Mouse (Mus musculus): Measurements from ENCODE around the gene Ilf3. TPM values are rescaled to one million over a fixed set of nuclear protein-coding genes. Genes with fewer than 3 reads are reported as not detected.

Gene Ilf3
- total and polyA plus RNA-seq, 2 experiments from 2014 or later: 105 to 198 TPM

DNA sequence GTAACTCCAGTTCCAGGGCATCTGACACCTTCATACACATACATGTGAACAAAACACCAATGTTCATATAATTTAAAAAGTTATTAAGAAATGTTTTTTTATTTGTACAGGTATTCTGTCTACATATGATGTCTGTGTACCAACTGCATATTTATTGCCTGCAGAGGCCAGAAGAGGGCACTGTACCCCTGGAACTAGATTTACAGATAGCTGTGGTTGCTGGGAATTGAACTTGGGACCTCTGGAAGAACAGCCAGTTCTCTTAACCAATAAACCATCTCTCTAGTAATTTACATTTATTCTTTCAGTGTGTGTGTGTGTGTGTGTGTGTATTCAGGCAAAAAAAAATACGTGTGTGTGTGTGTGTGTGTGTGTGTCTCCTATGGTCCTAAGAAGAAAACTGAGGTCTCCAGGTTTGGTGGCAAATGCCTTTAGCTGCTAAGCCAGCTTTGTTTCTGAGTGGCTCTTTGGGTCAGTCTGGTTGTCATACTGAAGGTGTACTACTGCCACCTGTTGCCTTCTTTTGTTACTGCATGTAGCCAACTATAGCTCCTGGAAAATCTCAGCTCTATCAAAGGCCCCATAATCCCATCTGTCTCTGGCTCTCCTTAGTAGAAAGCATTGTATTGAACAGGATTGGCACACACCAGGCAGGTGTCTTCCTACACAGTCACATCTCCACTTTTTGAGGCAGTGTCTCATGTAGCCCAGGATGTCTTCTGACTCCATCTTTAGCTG lies 10.5 kb upstream of the Ilf3 start:
- Histone ChIP-seq H3K4me1 (ENCODE audit: insufficient read depth, low read length) (no peaks in the 10 kb centered on the region), H3K9me3 (ENCODE audit: low read length) (no peaks in the 10 kb centered on the region), H3K27ac (ENCODE audit: low read depth, low read length) (no peak overlapping the region), H3K36me3 (ENCODE audit: insufficient read depth, low read length) (peaks cover 24% of the 10 kb centered on the region), H3K4me2 (ENCODE audit: low read depth, low read length, poor library complexity, severe bottlenecking) (no peak overlapping the region), H3K27me3 (ENCODE audit: insufficient read depth, low read length) (no peaks in the 10 kb centered on the region), H3K4me3 (ENCODE audit: low read depth, low read length) (no peak overlapping the region), H3K9ac (replicated peaks; ENCODE audit: low read length, poor library complexity, severe bottlenecking) (no peak overlapping the region)
- TF ChIP-seq CTCF (IDR thresholded peaks at IDR 0.05): peak; percentile 80
- ATAC-seq (ENCODE audit: low FRiP score): 0 out of 2 replicates have a peak, but pooled peaks have one; percentile 62
- 0% methylated on average over 1 of the region's 1 CpGs for WGBS
- DNase-seq (ENCODE audit: low spot score): peak; percentile 88

DNA sequence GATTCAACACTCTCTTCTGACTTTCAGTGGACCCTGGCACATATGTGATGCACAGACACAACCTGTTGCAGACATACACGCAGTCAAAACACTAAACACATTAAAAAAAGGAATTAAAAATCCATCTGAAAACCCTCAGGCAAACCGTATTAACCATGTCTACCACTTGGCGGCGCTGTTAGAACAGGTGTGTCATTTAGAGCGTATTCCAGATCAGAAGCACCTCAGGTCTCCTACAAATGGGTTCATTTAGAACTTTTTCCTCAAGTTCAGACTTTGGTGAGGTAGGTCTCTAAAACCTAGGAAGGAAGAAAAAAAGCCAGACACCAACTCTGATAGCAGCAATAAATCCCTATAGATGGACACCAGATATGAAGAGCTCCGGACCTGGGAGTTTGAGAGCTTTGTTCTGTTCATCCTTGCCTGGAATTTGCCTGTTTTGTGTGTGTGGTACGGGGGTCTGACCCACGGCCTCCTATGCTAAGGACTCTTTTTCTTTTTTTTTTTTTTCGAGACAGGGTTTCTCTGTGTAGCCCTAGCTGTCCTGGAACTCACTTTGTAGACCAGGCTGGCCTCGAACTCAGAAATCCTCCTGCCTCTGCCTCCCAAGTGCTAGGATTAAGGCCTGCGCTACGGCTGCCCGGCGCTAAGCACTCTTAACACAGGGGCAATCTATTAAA lies 990 bp upstream of the Ilf3 start:
- ATAC-seq (ENCODE audit: low FRiP score): no peak

GRCm38 (mm10) chr9:21368131-21368584 lies 487 bp downstream of the Ilf3 start:
- WGBS: under 1% methylated on average over 35 of the region's 38 CpGs
- H3K27me3 ChIP-seq (ENCODE audit: insufficient read depth, low read length): no peaks in the 10 kb centered on the region
- peak overlapping the region; percentile 74 for H3K4me3 ChIP-seq (ENCODE audit: low read depth, low read length)
- peak; percentile 64 for ATAC-seq (ENCODE audit: low FRiP score)
- H3K9ac ChIP-seq (replicated peaks; ENCODE audit: low read length, poor library complexity, severe bottlenecking): peak overlapping the region; percentile 81
- DNase-seq (ENCODE audit: low spot score): peak; percentile 71
- H3K4me2 ChIP-seq (ENCODE audit: low read depth, low read length, poor library complexity, severe bottlenecking): peak overlapping the region; percentile 73
- H3K36me3 ChIP-seq (ENCODE audit: insufficient read depth, low read length): no peaks in the 10 kb centered on the region
- peaks cover 5% of the 10 kb centered on the region; the same call in 1 of the 2 replicates for H3K4me1 ChIP-seq (ENCODE audit: insufficient read depth, low read length)
- H3K9me3 ChIP-seq (ENCODE audit: low read length): no peaks in the 10 kb centered on the region
- peak overlapping the region; percentile 91 for H3K27ac ChIP-seq (ENCODE audit: low read depth, low read length)
- TF ChIP-seq CTCF (IDR thresholded peaks at IDR 0.05): no peak

More for the DNA sequence above, 990 bp upstream of the Ilf3 start:
- H3K27ac ChIP-seq (ENCODE audit: low read depth, low read length): peak overlapping the region; percentile 73
- H3K4me2 ChIP-seq (ENCODE audit: low read depth, low read length, poor library complexity, severe bottlenecking): peak overlapping the region; percentile 50
- no peaks in the 10 kb centered on the region for H3K27me3 ChIP-seq (ENCODE audit: insufficient read depth, low read length)
- H3K9ac ChIP-seq (replicated peaks; ENCODE audit: low read length, poor library complexity, severe bottlenecking): no peak overlapping the region
- H3K4me1 ChIP-seq (ENCODE audit: insufficient read depth, low read length): peaks cover 5% of the 10 kb centered on the region; the same call in 1 of the 2 replicates
- H3K4me3 ChIP-seq (ENCODE audit: low read depth, low read length): peak overlapping the region; percentile 29
- 30% methylated on average over 14 of the region's 14 CpGs for WGBS
- DNase-seq (ENCODE audit: low spot score): peak; percentile 64
- peak; percentile 75 for TF ChIP-seq CTCF (IDR thresholded peaks at IDR 0.05)
- H3K9me3 ChIP-seq (ENCODE audit: low read length): no peaks in the 10 kb centered on the region
- H3K36me3 ChIP-seq (ENCODE audit: insufficient read depth, low read length): no peaks in the 10 kb centered on the region

- Histone ChIP-seq H3K27ac (ENCODE audit: low read depth, low read length) (no peak overlapping the region), H3K4me2 (ENCODE audit: low read depth, low read length, poor library complexity, severe bottlenecking) (peak overlapping the region; percentile 73)
- 63% methylated on average over 11 of the region's 11 CpGs for WGBS
These were observed 1.4 kb downstream of the Ilf3 start for GRCm38 (mm10) chr9:21369080-21369479.

GRCm38 (mm10) chr9:21370876-21371275 lies 3.2 kb downstream of the Ilf3 start:
- Histone ChIP-seq H3K4me2 (ENCODE audit: low read depth, low read length, poor library complexity, severe bottlenecking) (peak overlapping the region; percentile 9; the same call in 1 of the 2 replicates), H3K9me3 (ENCODE audit: low read length) (no peaks in the 10 kb centered on the region), H3K4me1 (ENCODE audit: insufficient read depth, low read length) (peaks cover 5% of the 10 kb centered on the region; the same call in 1 of the 2 replicates), H3K36me3 (ENCODE audit: insufficient read depth, low read length) (no peaks in the 10 kb centered on the region), H3K27ac (ENCODE audit: low read depth, low read length) (no peak overlapping the region), H3K9ac (replicated peaks; ENCODE audit: low read length, poor library complexity, severe bottlenecking) (no peak overlapping the region), H3K27me3 (ENCODE audit: insufficient read depth, low read length) (no peaks in the 10 kb centered on the region), H3K4me3 (ENCODE audit: low read depth, low read length) (no peak overlapping the region)
- no peak for DNase-seq (ENCODE audit: low spot score)
- WGBS: 88% methylated on average over 2 of the region's 2 CpGs
- TF ChIP-seq CTCF (IDR thresholded peaks at IDR 0.05): no peak
- ATAC-seq (ENCODE audit: low FRiP score): no peak

More at GRCm38 (mm10) chr9:21369080-21369479, 1.4 kb downstream of the Ilf3 start:
- ATAC-seq (ENCODE audit: low FRiP score): no peak
- Histone ChIP-seq H3K27me3 (ENCODE audit: insufficient read depth, low read length) (no peaks in the 10 kb centered on the region), H3K9me3 (ENCODE audit: low read length) (no peaks in the 10 kb centered on the region), H3K4me1 (ENCODE audit: insufficient read depth, low read length) (peaks cover 5% of the 10 kb centered on the region; the same call in 1 of the 2 replicates), H3K9ac (replicated peaks; ENCODE audit: low read length, poor library complexity, severe bottlenecking) (no peak overlapping the region), H3K4me3 (ENCODE audit: low read depth, low read length) (peak overlapping the region; percentile 74), H3K36me3 (ENCODE audit: insufficient read depth, low read length) (no peaks in the 10 kb centered on the region)
- TF ChIP-seq CTCF (IDR thresholded peaks at IDR 0.05): no peak
- no peak for DNase-seq (ENCODE audit: low spot score)

GRCm38 (mm10) chr9:21372508-21372907 lies 4.8 kb downstream of the Ilf3 start:
- DNase-seq (ENCODE audit: low spot score) (no peak), ATAC-seq (ENCODE audit: low FRiP score) (no peak)
- Histone ChIP-seq H3K4me3 (ENCODE audit: low read depth, low read length) (no peak overlapping the region), H3K9me3 (ENCODE audit: low read length) (no peaks in the 10 kb centered on the region), H3K4me2 (ENCODE audit: low read depth, low read length, poor library complexity, severe bottlenecking) (no peak overlapping the region), H3K27me3 (ENCODE audit: insufficient read depth, low read length) (no peaks in the 10 kb centered on the region), H3K4me1 (ENCODE audit: insufficient read depth, low read length) (peaks cover 5% of the 10 kb centered on the region; the same call in 1 of the 2 replicates), H3K9ac (replicated peaks; ENCODE audit: low read length, poor library complexity, severe bottlenecking) (no peak overlapping the region), H3K36me3 (ENCODE audit: insufficient read depth, low read length) (no peaks in the 10 kb centered on the region), H3K27ac (ENCODE audit: low read depth, low read length) (no peak overlapping the region)
- 65% methylated on average over 1 of the region's 1 CpGs for WGBS
- TF ChIP-seq CTCF (IDR thresholded peaks at IDR 0.05): no peak

Measured in midbrain, postnatal 0 days (tissue).